Mouse (Mus musculus): ENCODE measurements around the gene Cdk2ap2.

GRCm38 (mm10) chr19:4070756-4071155, 26.2 kb upstream of the Cdk2ap2 start:
- TF ChIP-seq CTCF (IDR thresholded peaks at IDR 0.05; ENCODE audit: low read depth, low read length) (no peak), TAL1 (conservative IDR thresholded peaks at IDR 0.05; ENCODE audit: low read depth, low read length) (no peak), GATA1 (IDR thresholded peaks at IDR 0.05; ENCODE audit: borderline replicate concordance, low read length) (no peak)
